Mouse (Mus musculus) liver, adult (tissue): Measurements from ENCODE around the gene Lhfpl4.

Experiments used
- GATA4 ChIP-seq: IDR thresholded peaks from 2 replicates; pipeline ENCODE4 v1.6.1; 2014; ENCODE audit warnings: mild to moderate bottlenecking, low read length; ENCODE audit not compliant: insufficient replicate concordance

Gene Lhfpl4

DNA sequence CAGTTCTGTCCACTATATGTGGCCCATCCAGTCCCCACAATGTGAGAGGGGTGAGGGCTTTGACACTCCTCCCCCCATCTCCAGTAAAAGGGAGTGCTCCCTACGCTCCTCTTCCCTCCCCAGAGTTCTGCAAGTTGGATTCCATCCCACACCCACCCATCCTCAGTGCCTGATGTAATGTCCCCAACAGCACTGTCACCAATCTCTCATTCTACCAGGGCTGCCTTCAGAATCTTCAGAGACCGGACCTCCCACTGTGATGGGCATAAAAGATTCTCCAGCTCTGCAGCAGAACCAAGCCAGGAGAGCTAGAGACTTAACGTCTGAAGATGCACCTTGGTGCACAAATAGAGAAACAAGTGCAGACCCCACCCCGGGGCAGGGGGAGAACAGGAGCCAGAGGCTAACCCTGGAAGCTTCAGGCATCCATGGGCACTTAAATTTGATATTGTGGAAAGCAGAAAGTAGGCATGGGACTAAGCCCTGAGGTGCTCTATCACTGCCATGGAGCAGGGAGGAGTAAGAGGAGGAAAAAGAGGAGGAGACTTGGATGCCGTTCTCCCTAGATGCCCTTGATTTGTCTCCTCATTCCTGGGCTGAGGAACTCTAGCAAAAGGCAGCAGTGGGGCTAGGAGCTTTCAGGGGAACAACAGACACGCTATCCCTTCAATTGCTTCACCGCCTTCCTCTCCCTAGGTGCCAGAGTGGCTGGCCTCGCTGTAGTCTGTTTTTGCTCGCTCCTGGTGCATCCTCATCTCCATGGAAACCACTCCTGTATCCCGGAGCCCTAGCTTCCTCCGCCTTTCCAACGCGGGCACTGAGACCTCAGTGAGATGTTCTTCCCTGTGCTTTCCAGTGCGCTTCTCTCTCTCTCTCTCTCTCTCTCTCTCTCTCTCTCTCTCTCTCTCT lies 16.6 kb downstream of the Lhfpl4 start:
- TF ChIP-seq GATA4: no peak

DNA sequence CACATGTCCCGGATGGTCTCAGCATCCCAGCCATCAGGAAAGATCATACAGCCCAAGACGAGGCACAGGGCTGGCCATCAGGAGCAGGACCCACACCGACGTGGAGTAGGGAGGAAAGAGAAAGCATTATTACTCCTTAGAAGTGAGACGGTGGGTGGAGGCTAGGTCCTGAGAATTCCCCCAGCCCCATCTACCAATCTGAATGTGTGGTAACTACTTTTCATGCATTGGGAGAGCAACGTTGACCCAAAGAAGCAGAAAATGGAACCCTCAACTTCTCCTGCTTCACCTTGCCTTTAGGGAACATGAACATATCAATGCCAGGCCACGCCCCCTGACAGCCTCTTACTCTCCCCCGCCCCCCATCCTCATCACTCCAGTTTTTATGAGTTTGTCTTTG lies 18.6 kb downstream of the Lhfpl4 start:
- TF ChIP-seq GATA4: no peak

DNA sequence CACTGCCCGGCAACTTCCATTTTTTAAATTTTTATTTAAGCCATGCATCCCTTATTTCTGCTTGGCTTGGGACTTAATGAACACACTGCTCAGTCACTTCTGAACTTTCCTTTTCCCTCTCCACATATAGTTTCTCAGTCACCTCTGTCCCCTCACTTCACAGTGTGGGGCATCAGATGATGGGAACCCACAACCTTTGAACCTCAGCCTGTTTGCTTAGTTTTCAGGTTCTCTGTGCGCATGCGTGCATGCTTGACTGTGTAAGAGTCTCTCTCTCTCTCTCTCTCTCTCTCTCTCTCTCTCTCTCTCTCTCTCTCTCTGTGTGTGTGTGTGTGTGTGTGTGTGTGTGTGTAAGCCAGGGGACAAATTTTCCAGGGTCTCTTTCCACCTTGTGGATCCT lies 19.7 kb downstream of the Lhfpl4 start:
- TF ChIP-seq GATA4: no peak

DNA sequence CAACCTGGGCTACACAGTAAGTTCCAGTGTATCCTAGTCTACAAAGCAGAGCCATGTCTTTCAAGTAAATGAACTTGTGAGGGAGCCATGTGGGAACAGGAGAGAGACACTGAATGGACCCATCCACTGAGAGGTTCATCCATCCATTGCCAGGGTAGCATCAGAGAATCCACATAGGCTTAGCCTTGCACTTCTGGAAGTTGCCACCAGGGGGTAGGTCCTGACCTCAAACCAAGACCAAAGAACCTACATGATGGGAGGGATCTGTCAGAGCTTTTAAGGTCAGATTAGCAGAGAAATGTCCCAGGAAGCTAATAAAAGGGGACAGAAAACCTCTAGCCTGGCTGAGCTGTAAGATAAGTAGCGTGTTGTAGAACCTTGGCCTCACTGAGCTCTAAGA lies 22.6 kb downstream of the Lhfpl4 start:
- TF ChIP-seq GATA4: no peak

DNA sequence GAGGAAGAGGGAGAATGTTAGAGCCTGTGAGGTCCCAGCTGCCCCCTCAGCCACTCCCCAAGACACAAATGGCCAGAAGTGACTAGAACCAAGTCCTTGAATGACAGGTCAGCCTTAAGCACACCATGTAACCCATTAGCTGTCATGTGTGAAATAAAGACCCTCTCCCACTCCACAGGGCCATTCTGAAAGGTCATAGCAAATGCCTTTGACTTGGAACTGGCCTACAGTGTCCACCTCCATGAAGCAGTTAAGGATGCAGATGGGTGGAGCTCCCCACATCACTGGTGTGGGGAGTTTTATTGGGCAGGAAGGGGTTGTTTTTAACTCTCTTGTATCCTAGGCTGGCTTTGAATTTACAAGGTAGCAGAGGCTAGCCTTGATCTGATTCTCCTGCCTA lies 23.2 kb downstream of the Lhfpl4 start:
- TF ChIP-seq GATA4: no peak

DNA sequence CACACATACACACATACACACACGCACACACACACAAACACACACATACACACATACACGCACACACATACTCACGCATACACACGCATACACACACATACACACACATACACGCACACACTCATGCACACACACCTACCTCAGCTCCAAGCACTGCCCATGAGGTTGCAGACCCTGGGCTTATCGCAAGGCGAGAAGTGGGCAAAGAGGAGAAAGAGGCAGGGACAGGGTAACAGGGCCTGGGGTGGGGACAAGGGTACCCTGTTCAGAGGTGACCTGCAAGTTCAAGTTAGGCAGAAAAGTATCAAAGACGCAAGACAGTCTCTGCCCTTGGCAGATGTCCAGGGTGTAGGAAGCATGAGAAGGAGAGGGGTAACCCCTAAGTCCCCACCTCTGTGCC lies 24.5 kb downstream of the Lhfpl4 start:
- no peak for TF ChIP-seq GATA4

DNA sequence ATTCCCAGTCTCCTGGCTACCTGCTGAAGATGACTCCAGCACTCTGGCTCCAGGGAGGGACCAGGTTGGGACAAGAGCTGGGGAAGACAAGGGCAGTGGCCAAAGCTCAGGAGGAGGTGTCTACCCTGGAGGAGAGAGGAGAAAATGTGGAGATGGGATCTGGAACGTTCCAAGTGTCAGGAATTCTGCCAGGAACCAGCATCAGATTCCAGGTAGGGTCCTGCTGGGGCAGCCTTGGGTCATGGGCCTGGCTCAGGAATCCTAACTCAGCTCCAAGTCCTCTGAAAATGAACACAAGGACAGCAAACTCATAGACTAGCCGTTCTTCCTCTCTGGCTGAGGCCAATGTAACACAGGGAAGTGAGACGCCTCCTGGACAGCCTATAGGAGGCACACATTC lies 25.3 kb downstream of the Lhfpl4 start:
- no peak for TF ChIP-seq GATA4

DNA sequence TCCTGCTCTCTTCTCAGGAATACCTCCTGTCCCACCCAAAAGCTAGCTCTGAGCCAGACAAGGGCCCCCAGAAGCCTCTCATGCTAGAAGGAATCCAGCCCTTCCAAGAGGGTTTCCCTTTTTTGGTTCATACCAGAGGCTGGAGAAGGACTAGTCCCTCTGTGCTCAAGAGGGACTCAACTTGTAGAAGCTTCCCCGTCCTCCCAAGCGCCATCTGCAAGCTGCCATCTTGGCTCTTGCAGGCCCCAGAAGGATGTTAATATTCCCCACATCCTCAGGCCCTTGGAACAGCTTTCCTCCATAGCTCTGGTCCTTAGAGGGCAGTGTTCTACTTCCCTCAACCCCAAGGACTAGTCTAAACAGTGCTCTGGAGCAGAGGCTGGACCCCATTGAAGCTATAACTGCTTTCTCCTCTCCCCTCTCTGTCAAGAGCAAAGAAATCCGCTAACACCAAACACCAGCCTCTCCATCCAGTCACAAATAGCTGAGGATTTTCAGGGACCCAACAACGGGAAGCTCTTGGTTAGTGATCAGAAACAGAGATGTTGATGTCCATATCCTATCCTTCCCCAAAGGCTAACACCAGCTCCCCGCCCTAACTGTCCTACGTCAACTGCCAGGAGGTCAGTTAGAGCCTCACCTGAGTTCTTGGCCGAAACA lies 26.7 kb downstream of the Lhfpl4 start:
- no peak for TF ChIP-seq GATA4

DNA sequence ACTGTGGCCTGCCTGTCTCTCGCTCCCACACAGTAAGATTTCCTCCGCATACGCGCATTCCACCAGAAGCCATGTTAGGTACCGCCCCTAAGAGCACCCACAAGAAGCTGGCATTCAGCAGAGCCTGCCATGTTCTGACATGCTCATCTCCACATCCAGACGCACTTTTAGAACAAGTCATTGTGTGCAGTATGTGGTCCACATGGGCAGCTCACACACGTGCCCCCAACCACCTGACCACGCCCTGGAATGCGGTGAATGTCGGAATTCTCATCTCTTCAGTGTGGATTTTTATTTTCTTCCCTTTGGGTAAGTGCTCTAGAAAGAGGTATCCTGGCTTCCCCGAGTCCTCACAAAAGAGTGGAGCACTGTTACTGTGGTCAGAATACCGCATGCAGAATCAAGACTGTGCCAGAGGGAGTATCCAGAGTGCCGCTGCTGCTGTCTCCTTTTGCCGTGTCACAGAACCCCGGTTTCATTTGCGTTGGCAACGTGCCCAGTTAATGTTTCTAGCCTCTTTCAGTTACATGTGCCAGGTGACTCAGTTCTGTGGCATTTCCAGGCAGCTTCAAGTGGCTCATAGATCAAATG lies 28.4 kb downstream of the Lhfpl4 start:
- TF ChIP-seq GATA4: no peak

DNA sequence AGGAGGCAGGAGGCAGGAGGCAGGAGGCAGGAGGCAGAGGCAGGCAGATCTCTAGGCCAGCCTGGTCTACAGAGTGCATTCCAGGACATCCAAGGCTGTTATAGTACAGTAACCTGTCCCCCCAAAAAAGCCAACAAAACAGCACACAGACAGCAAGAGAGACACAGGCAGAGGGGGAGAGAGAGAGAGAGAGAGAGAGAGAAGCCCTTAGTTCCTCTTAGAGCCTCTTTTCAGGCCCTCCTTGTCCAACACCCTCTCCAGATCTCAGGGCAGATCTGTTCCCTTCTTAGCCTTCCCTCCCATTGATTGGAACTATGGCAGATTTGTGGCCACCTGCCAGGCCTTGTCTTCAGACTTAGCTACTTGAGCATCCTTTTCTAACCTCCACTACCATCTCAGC lies 31.7 kb downstream of the Lhfpl4 start:
- TF ChIP-seq GATA4: no peak

DNA sequence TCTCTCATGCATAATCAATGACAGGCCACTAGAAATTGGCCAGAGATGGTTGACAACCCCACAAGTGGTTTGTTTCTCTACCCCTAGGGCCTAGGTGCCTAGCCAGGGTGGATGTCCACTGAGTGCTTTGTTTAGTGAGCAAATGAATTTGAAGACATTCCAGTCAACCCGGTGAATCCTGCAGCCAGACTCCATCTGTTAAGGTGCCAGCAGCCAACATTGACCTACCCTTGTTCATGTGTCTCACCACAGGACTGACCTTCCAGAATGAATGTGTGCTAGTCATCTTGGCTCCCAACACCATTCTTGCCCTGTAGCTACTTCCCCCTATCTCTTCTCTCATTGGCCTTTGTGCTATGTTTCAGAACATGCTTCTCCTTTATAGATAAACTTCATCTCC lies 33.2 kb downstream of the Lhfpl4 start:
- no peak for TF ChIP-seq GATA4

DNA sequence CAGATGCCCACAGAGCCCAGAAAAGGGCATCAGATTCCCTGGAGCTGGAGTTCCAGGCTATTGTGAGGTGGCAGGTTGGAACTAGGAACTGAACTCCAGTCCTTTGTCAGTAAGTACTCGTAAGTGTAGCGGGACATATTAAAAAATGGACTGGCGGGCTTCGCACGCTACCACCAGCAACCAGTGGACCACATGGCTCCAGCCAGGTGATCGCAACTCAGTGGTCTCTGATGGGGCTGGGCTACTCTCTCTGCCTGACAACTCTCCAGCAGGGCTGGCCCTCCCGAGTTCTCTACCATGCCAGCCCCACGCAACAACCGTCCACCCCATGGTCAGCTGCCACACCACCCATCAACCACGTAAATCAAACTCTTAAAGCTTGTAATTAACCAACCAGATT lies 35.1 kb downstream of the Lhfpl4 start:
- no peak for TF ChIP-seq GATA4

DNA sequence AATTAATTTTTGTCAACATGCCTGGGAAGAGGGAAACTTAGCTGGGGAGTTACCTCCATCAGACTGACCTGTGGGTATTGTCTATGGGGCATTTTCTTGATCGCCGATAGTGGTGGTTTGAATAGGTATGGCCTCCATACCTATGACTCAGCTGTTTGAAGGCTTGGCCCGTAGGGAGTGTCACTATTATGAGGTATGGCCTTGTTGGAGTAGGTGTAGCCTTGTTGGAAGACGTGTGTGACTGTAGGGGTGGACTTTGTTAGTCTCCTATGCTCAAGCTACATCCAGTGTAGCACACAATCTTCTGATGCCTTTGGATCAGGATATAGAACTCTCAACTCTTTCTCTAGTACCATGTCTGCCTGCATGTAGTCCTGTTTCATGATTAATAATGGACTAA lies 39.1 kb downstream of the Lhfpl4 start:
- no peak for TF ChIP-seq GATA4

DNA sequence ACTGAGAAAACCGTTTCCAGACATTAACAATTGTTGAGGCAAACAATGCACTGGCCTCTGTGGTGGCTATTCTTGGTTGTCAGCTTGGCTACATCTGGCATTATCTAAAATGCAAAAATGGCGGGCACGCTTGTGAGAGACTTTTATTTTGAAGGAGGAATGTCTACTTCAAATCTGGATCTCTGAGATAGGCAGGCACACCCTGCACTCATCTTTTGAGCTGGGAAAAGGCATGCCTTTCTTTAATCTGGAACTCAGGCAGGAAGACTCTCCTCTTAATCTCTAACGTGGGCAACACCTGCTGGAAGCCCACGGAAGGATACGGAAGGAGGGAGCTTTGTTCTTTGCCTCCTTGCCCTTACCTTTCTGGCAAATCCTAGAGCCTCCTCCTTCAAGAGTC lies 40.3 kb downstream of the Lhfpl4 start:
- no peak for TF ChIP-seq GATA4

DNA sequence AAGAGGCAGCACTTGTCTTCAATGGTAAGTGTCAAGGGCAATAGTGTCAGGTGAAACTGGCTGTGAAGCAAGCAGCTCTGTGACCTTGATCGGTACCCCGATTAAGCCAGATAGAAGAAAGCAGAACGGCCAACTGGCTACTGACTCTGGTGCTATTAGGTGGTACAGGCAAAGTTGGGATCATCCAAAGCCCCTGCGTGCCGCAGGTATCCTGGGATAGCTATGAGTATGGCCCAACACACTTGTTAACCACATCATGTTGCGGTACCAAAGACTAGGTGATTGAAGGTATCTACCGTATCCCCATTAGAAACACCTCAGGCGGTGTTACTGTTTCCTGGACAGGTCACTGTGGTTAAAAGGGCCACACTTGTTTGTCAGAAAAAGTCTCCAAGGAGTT lies 41.1 kb downstream of the Lhfpl4 start:
- TF ChIP-seq GATA4: no peak

DNA sequence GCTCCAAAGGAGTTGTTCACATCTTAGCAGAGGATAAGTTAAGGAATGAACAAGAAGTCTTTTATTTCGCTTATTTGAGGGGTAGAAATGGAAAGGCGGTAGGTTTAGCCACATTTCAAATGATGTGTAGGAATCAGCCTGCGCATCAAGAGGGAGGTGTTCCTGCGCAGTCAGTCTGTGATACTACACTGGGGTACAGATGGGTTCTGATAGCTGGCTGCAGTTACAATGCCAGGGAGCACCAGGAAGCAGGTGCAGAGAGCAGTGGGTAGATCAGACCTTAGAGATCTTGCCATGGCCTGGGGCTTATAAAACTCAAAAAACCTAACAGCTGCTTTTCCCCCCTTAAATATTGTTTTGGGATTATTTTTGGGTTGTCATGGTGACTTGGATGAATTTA lies 49.9 kb downstream of the Lhfpl4 start:
- TF ChIP-seq GATA4: no peak
